Mouse (Mus musculus) liver, adult 2 months (tissue): Measurements from ENCODE around the gene Zbp1. TPM values are rescaled to one million over a fixed set of nuclear protein-coding genes. Genes with fewer than 3 reads are reported as not detected.

ENCODE experiments used
- DNase-seq: peaks from one replicate; pipeline ENCODE4 v3.0.0-alpha.2; 2011; ENCODE audit warnings: low read depth, low spot score; ENCODE audit errors: extremely low read depth
- H3K27ac ChIP-seq: fragments of 200-500 bp; replicated peaks from 2 replicates; pipeline ENCODE4 v1.5.1; 2012; ENCODE audit warnings: low read depth, mild to moderate bottlenecking, control low read depth, inconsistent platforms, low read length; ENCODE audit not compliant: insufficient read depth
- H3K27me3 ChIP-seq: fragments of 200-500 bp; 2 replicates; pipeline ENCODE4 v1.6.1; 2012; ENCODE audit warnings: mild to moderate bottlenecking, moderate library complexity, low read length, inconsistent platforms; ENCODE audit not compliant: control insufficient read depth, insufficient read depth
- H3K36me3 ChIP-seq: fragments of 200-500 bp; 2 replicates; pipeline ENCODE4 v1.6.1; 2012; ENCODE audit warnings: low read length, inconsistent platforms; ENCODE audit not compliant: control insufficient read depth, insufficient read depth
- H3K4me1 ChIP-seq: fragments of 200-500 bp; 2 replicates; pipeline ENCODE4 v1.6.1; 2011; ENCODE audit warnings: low read length; ENCODE audit not compliant: control insufficient read depth, insufficient read depth
- H3K4me3 ChIP-seq: fragments of 200-500 bp; 2 replicates; pipeline ENCODE4 v1.5.1; 2011; ENCODE audit warnings: low read depth, mild to moderate bottlenecking, control low read depth, low read length, moderate library complexity; ENCODE audit not compliant: insufficient read depth
- H3K79me2 ChIP-seq: fragments of 200-500 bp; 2 replicates; pipeline ENCODE4 v1.6.1; 2012; ENCODE audit warnings: inconsistent platforms, mild to moderate bottlenecking, low read length, moderate library complexity; ENCODE audit not compliant: control insufficient read depth, insufficient read depth
- H3K9ac ChIP-seq: fragments of 200-500 bp; 2 replicates; pipeline ENCODE4 v1.6.1; 2012; ENCODE audit warnings: low read depth, mild to moderate bottlenecking, control low read depth, inconsistent platforms, low read length
- CTCF ChIP-seq: fragments of 200-500 bp; IDR thresholded peaks from 2 replicates; pipeline ENCODE4 v1.5.1; 2011; ENCODE audit warnings: low read depth, low read length, control low read depth
- POLR2A ChIP-seq: fragments of 200-500 bp; IDR thresholded peaks from 2 replicates; pipeline ENCODE4 v1.6.1; 2011; ENCODE audit warnings: low read length, control low read depth; ENCODE audit not compliant: insufficient read depth; ENCODE audit errors: extremely low read depth
- WGBS: fragments of 180-500 bp; shearing (Covaris S2); methylation state at CpG from one replicate; pipeline ENCODE4 v1.1.7; 2018; 5-methylcytosine and 5-hydroxymethylcytosine counted together
- polyA plus RNA-seq: library from polyadenylated mRNA; depleted of rRNA; stranded (reverse); fragments of >200 nt; gene quantifications from 2 replicates; pipeline ENCODE4 v1.2.3, GENCODE M21; 2012
- total RNA-seq: library from RNA; depleted of rRNA; stranded (reverse); fragments of >200 nt; gene quantifications from 2 replicates; pipeline ENCODE4 v1.2.3, GENCODE M21; 2014

Zbp1 gene
- total and polyA plus RNA-seq, 2 experiments: 10.8 to 13.2 TPM

- 73% methylated on average over 7 of the region's 7 CpGs for WGBS
- no peak for DNase-seq
- Histone ChIP-seq H3K27me3 (no peaks in the 10 kb centered on the region), H3K9ac (no peak overlapping the region), H3K4me1 (no peaks in the 10 kb centered on the region), H3K79me2 (no peaks in the 10 kb centered on the region), H3K36me3 (no peaks in the 10 kb centered on the region), H3K27ac (no peak overlapping the region), H3K4me3 (no peak overlapping the region)
- TF ChIP-seq CTCF: no peak
- TF ChIP-seq POLR2A: no peak
Observed at GRCm38 (mm10) chr2:173248822-173249221, 30.1 kb upstream of the Zbp1 start.

GRCm38 (mm10) chr2:173247911-173248310 lies 29.2 kb upstream of the Zbp1 start:
- 39% methylated on average over 2 of the region's 2 CpGs for WGBS
- Histone ChIP-seq H3K36me3 (no peaks in the 10 kb centered on the region), H3K79me2 (no peaks in the 10 kb centered on the region), H3K27me3 (no peaks in the 10 kb centered on the region), H3K4me3 (no peak overlapping the region), H3K9ac (no peak overlapping the region), H3K27ac (no peak overlapping the region), H3K4me1 (no peaks in the 10 kb centered on the region)
- no peak for DNase-seq
- no peak for TF ChIP-seq POLR2A
- TF ChIP-seq CTCF: no peak

DNA sequence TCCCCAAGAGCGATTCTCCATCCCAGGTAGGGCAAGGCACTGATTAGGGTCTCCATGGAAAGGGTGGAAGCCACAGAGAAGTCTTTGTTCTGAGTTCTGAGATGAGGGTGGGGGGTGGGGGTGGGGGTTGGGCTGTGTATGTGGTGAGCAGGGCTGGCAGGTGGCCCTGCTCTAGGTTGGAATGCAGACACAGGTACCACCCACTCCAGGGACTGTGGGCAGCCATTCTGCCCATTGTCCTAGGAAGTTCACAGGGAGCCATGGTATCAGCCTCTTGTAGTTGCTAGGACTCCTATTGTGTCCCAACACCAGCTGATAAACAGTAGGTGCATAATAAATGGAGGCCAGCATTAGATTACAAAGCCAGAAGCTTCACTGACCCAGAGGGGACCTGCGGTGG lies 28.5 kb upstream of the Zbp1 start:
- Histone ChIP-seq H3K79me2 (no peaks in the 10 kb centered on the region), H3K4me3 (no peak overlapping the region), H3K9ac (no peak overlapping the region), H3K27me3 (no peaks in the 10 kb centered on the region), H3K27ac (no peak overlapping the region), H3K36me3 (no peaks in the 10 kb centered on the region), H3K4me1 (no peaks in the 10 kb centered on the region)
- TF ChIP-seq POLR2A (no peak), CTCF (no peak)
- DNase-seq: no peak
- WGBS: 38% methylated on average over 2 of the region's 2 CpGs

- H3K4me3 ChIP-seq: no peak overlapping the region
- no peaks in the 10 kb centered on the region for H3K27me3 ChIP-seq
- DNase-seq: no peak
- 69% methylated on average over 8 of the region's 8 CpGs for WGBS
- no peaks in the 10 kb centered on the region for H3K79me2 ChIP-seq
- no peak overlapping the region for H3K9ac ChIP-seq
- H3K36me3 ChIP-seq: no peaks in the 10 kb centered on the region
- H3K4me1 ChIP-seq: no peaks in the 10 kb centered on the region
- no peak overlapping the region for H3K27ac ChIP-seq
- TF ChIP-seq CTCF (no peak), POLR2A (no peak)
Observed at GRCm38 (mm10) chr2:173246688-173247087, 28.0 kb upstream of the Zbp1 start.

GRCm38 (mm10) chr2:173245258-173245657 lies 26.5 kb upstream of the Zbp1 start:
- Histone ChIP-seq H3K36me3 (no peaks in the 10 kb centered on the region), H3K27ac (no peak overlapping the region), H3K4me3 (no peak overlapping the region), H3K4me1 (no peaks in the 10 kb centered on the region), H3K9ac (no peak overlapping the region), H3K27me3 (no peaks in the 10 kb centered on the region), H3K79me2 (no peaks in the 10 kb centered on the region)
- DNase-seq: no peak
- 91% methylated on average over 20 of the region's 20 CpGs for WGBS
- TF ChIP-seq CTCF (no peak), POLR2A (no peak)

- Histone ChIP-seq H3K36me3 (no peaks in the 10 kb centered on the region), H3K79me2 (no peaks in the 10 kb centered on the region), H3K4me1 (no peaks in the 10 kb centered on the region), H3K27me3 (no peaks in the 10 kb centered on the region), H3K9ac (no peak overlapping the region), H3K4me3 (no peak overlapping the region), H3K27ac (no peak overlapping the region)
- 36% methylated on average over 3 of the region's 3 CpGs for WGBS
- TF ChIP-seq POLR2A (no peak), CTCF (no peak)
- DNase-seq: no peak
Observed at GRCm38 (mm10) chr2:173244108-173244507, 25.4 kb upstream of the Zbp1 start.
